14 mouse cellular contexts compared by ENCODE assay signal in genomic region chr14:121054062-121054461, GRCm38 (mm10). TPM values are rescaled to one million over a fixed set of nuclear protein-coding genes. Genes with fewer than 3 reads are reported as not detected.
DNase-seq lines count a peak whose midpoint lies in the region; ATAC-seq and TF ChIP-seq lines count a peak whose summit lies in the region.
"Had no signal": no experiment of that assay in that cellular context is flagged by ENCODE, and none has a peak within 500 bp of the region (broad histone marks: within the 10 kb centered on the region; RNA-seq: fewer than 3 reads in every experiment).

No protein-coding gene starts in this region.

- no peak overlapping the region for H3K9ac ChIP-seq in hindbrain, postnatal 0 days (replicated peaks; ENCODE audit: low read length)
- no peak overlapping the region for H3K9ac ChIP-seq in hindbrain, embryonic 16.5 days (ENCODE audit: low read depth, low read length)
- H3K9ac ChIP-seq in lung, postnatal 0 days (replicated peaks; ENCODE audit: low read depth): no peak overlapping the region
- no peak overlapping the region for H3K9ac ChIP-seq in limb, embryonic 12.5 days (replicated peaks)
- H3K9ac ChIP-seq: hindbrain, embryonic 15.5 days had no signal

- no peak for TF ChIP-seq CTCF in hindbrain, postnatal 0 days (IDR thresholded peaks at IDR 0.05; ENCODE audit: low read depth)
- no peak for TF ChIP-seq CTCF in lung, postnatal 0 days (IDR thresholded peaks at IDR 0.05)
- TF ChIP-seq CTCF in olfactory bulb, adult 2 months (IDR thresholded peaks at IDR 0.05; ENCODE audit: insufficient read depth, low read depth, low read length): no peak

- peak overlapping the region; percentile 48; the same call in 1 of the 2 replicates for H3K27ac ChIP-seq in hindbrain, postnatal 0 days
- H3K27ac ChIP-seq in hindbrain, embryonic 16.5 days (ENCODE audit: low read depth, low read length): no peak overlapping the region
- peak overlapping the region; percentile 55; the same call in 1 of the 2 replicates for H3K27ac ChIP-seq in lung, postnatal 0 days (ENCODE audit: low read length)
- H3K27ac ChIP-seq in limb, embryonic 12.5 days: peak overlapping the region; percentile 84
- H3K27ac ChIP-seq in olfactory bulb, adult 2 months (ENCODE audit: insufficient read depth, low read depth, low read length): peak overlapping the region; percentile 10; the same call in 1 of the 2 replicates

- 0 out of 2 replicates have a peak, but pooled peaks cover 12% of the 10 kb centered on the region for H3K4me1 ChIP-seq in hindbrain, postnatal 0 days (ENCODE audit: insufficient read depth, low read length)
- peaks cover 23% of the 10 kb centered on the region for H3K4me1 ChIP-seq in hindbrain, embryonic 16.5 days (ENCODE audit: control insufficient read depth, insufficient read depth, low read depth, low read length)
- H3K4me1 ChIP-seq in lung, postnatal 0 days (ENCODE audit: insufficient read depth, low read depth, low read length): peaks cover 16% of the 10 kb centered on the region; the same call in 1 of the 2 replicates
- peaks cover 77% of the 10 kb centered on the region for H3K4me1 ChIP-seq in limb, embryonic 12.5 days (replicated peaks)
- H3K4me1 ChIP-seq in olfactory bulb, adult 2 months (ENCODE audit: control insufficient read depth, insufficient read depth, low read length): peaks cover 38% of the 10 kb centered on the region

- WGBS in hindbrain, postnatal 0 days: 74% methylated on average over 5 of the region's 5 CpGs
- WGBS in hindbrain, embryonic 16.5 days: 65% methylated on average over 5 of the region's 5 CpGs
- 80% methylated on average over 5 of the region's 5 CpGs for WGBS in lung, postnatal 0 days
- 38% methylated on average over 5 of the region's 5 CpGs for WGBS in limb, embryonic 12.5 days
- 77% methylated on average over 5 of the region's 5 CpGs for WGBS in olfactory bulb, adult 2 months

- no peaks in the 10 kb centered on the region for H3K9me3 ChIP-seq in hindbrain, postnatal 0 days (ENCODE audit: low read length)
- no peaks in the 10 kb centered on the region for H3K9me3 ChIP-seq in hindbrain, embryonic 16.5 days (ENCODE audit: control insufficient read depth, low read length)
- H3K9me3 ChIP-seq in lung, postnatal 0 days (ENCODE audit: low read length): no peaks in the 10 kb centered on the region
- no peaks in the 10 kb centered on the region for H3K9me3 ChIP-seq in limb, embryonic 12.5 days
- H3K9me3 ChIP-seq: hindbrain, embryonic 15.5 days had no signal

- no peaks in the 10 kb centered on the region for H3K36me3 ChIP-seq in hindbrain, postnatal 0 days (ENCODE audit: insufficient read depth, low read length)
- no peaks in the 10 kb centered on the region for H3K36me3 ChIP-seq in hindbrain, embryonic 16.5 days (ENCODE audit: control insufficient read depth, insufficient read depth, low read length)
- H3K36me3 ChIP-seq in lung, postnatal 0 days (ENCODE audit: insufficient read depth, low read length): no peaks in the 10 kb centered on the region
- peaks cover 13% of the 10 kb centered on the region; the same call in 1 of the 2 replicates for H3K36me3 ChIP-seq in limb, embryonic 12.5 days
- H3K36me3 ChIP-seq: hindbrain, embryonic 15.5 days had no signal

- H3K4me3 ChIP-seq in hindbrain, postnatal 0 days (ENCODE audit: low read length): no peak overlapping the region
- no peak overlapping the region for H3K4me3 ChIP-seq in hindbrain, embryonic 16.5 days (ENCODE audit: low read length)
- no peak overlapping the region for H3K4me3 ChIP-seq in lung, postnatal 0 days (ENCODE audit: low read depth, low read length)
- H3K4me3 ChIP-seq in limb, embryonic 12.5 days (replicated peaks): no peak overlapping the region
- H3K4me3 ChIP-seq in olfactory bulb, adult 2 months (ENCODE audit: insufficient read depth, low read depth, low read length): no peak overlapping the region
- H3K4me3 ChIP-seq: hindbrain, embryonic 15.5 days had no signal

- DNase-seq in hindbrain, postnatal 0 days (ENCODE audit: low spot score): no peak
- no peak for DNase-seq in lung, postnatal 0 days (ENCODE audit: low spot score)
- no peak for DNase-seq in lung, postnatal 10 days
- no peak for DNase-seq in embryo, embryonic 10.5 days (ENCODE audit: low spot score)
- DNase-seq: cerebellum, adult 2 months; kidney, postnatal 4 days; lung, postnatal 14 days; right cerebral cortex, postnatal 14 days; thymus, adult 18-20 months had no signal

- TF ChIP-seq POLR2A in olfactory bulb, adult 2 months (IDR thresholded peaks at IDR 0.05; ENCODE audit: insufficient read depth, low read depth, low read length): no peak

- TF ChIP-seq EP300 in lung, postnatal 0 days (IDR thresholded peaks at IDR 0.05): no peak

- no peak overlapping the region for H3K4me2 ChIP-seq in hindbrain, postnatal 0 days (ENCODE audit: low read depth, low read length)
- H3K4me2 ChIP-seq in hindbrain, embryonic 16.5 days (ENCODE audit: low read length): no peak overlapping the region
- no peak overlapping the region for H3K4me2 ChIP-seq in lung, postnatal 0 days (replicated peaks; ENCODE audit: low read depth, low read length)
- H3K4me2 ChIP-seq in limb, embryonic 12.5 days: peak overlapping the region; percentile 38

- ATAC-seq in hindbrain, postnatal 0 days: no peak
- ATAC-seq in hindbrain, embryonic 16.5 days: no peak
- ATAC-seq in lung, postnatal 0 days: no peak
- peak; percentile 57; the same call in 1 of the 2 replicates for ATAC-seq in limb, embryonic 12.5 days (ENCODE audit: insufficient number of reproducible peaks, insufficient read depth, low FRiP score, low TSS enrichment, low read depth)

- H3K27me3 ChIP-seq in hindbrain, postnatal 0 days (ENCODE audit: insufficient read depth, low read length): no peaks in the 10 kb centered on the region
- H3K27me3 ChIP-seq in hindbrain, embryonic 16.5 days (replicated peaks; ENCODE audit: control insufficient read depth, insufficient read depth, low read length): no peaks in the 10 kb centered on the region
- H3K27me3 ChIP-seq in lung, postnatal 0 days (replicated peaks; ENCODE audit: insufficient read depth, low read length): no peaks in the 10 kb centered on the region
- H3K27me3 ChIP-seq in limb, embryonic 12.5 days: no peaks in the 10 kb centered on the region
- H3K27me3 ChIP-seq: CH12.LX; hindbrain, embryonic 15.5 days had no signal

RNA-seq across cellular contexts. Expression of gene Farp1, which starts 19.1 kb away (rescaled TPM):
- 82.7 and 99.0 TPM in 2 replicates for total RNA-seq in hindbrain, postnatal 0 days (2014; rRNA removed)
- polyA plus RNA-seq in hindbrain, postnatal 0 days (2015; fragmentation: Nextera tagmentation; extraction: Ambion mirVana): 27.2 and 31.7 TPM in 2 replicates
- polyA plus RNA-seq in hindbrain, embryonic 16.5 days (2015; fragmentation: Nextera tagmentation; extraction: Ambion mirVana): 28.9 and 36.0 TPM in 2 replicates
- 17.9 TPM in 2 replicates for polyA plus RNA-seq in lung, postnatal 0 days (2015; fragmentation: Nextera tagmentation; extraction: Ambion mirVana)
- 58.2 and 62.1 TPM in 2 replicates for polyA plus RNA-seq in limb, embryonic 12.5 days (2016; fragmentation: Nextera tagmentation; extraction: Ambion mirVana)
- not detected in 2 replicates for polyA plus RNA-seq in olfactory bulb, adult 2 months (2012; ENCODE audit: insufficient read depth, insufficient read length, low replicate concordance, missing spikeins)
